Mouse (Mus musculus): Measurements from ENCODE around the gene Eef2.

DNA sequence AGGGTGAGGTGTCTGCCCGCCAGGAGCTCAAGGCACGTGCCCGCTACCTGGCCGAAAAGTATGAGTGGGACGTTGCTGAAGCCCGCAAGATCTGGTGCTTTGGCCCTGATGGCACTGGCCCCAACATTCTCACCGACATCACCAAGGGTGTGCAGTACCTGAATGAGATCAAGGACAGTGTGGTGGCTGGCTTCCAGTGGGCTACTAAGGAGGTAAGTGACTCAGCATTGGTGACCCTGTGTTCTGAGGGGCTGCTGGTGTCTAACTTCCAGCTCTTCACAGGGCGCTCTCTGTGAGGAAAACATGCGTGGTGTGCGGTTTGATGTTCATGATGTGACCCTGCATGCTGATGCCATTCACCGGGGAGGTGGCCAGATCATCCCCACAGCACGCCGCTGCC, 4.5 kb downstream of the Eef2 start:
- TF ChIP-seq POLR2A (IDR thresholded peaks at IDR 0.05; ENCODE audit: insufficient read depth, low read length) (no peak), CTCF (IDR thresholded peaks at IDR 0.05; ENCODE audit: low read depth, low read length) (no peak)

Measured in ES-Bruce4 (cell line).